Mouse (Mus musculus): ENCODE data around the gene Ndufa9. TPM values are rescaled to one million over a fixed set of nuclear protein-coding genes. Genes with fewer than 3 reads are reported as not detected.

Gene Ndufa9
- total RNA-seq, 2 experiments from 2014 or later: 49.9 to 55.3 TPM

GRCm38 (mm10) chr6:126773873-126774272, 75.1 kb downstream of the Ndufa9 start:
- no peak for ATAC-seq (replicated peaks; ENCODE audit: low FRiP score, poor library complexity, severe bottlenecking)

- ATAC-seq (replicated peaks; ENCODE audit: low FRiP score, poor library complexity, severe bottlenecking): no peak
Observed at GRCm38 (mm10) chr6:126772326-126772725, 76.6 kb downstream of the Ndufa9 start.

Other genes with a start within 250 kb of the Ndufa9 start
- not detected in 2 replicates for gene Kcna1, start 202.8 kb downstream of the Ndufa9 start, total RNA-seq (2015; ENCODE audit: low replicate concordance)
- gene Kcna1, start 202.8 kb downstream of the Ndufa9 start, total RNA-seq (2017; ENCODE audit: low replicate concordance): not detected in 2 replicates
- gene Kcna6, start 108.5 kb downstream of the Ndufa9 start, total RNA-seq (2015; ENCODE audit: low replicate concordance): not detected in 2 replicates
- gene Kcna6, start 108.5 kb downstream of the Ndufa9 start, total RNA-seq (2017; ENCODE audit: low replicate concordance): not detected in 2 replicates
- gene Akap3, start 4.0 kb upstream of the Ndufa9 start, total RNA-seq (2015; ENCODE audit: low replicate concordance): not detected in 2 replicates
- gene Akap3, start 4.0 kb upstream of the Ndufa9 start, total RNA-seq (2017; ENCODE audit: low replicate concordance): not detected in 2 replicates
- not detected in 2 replicates for gene Dyrk4, start 72.7 kb upstream of the Ndufa9 start, total RNA-seq (2015; ENCODE audit: low replicate concordance)
- 0.64 TPM in 1 of 2 replicates, not detected in the other for gene Dyrk4, start 72.7 kb upstream of the Ndufa9 start, total RNA-seq (2017; ENCODE audit: low replicate concordance)
- gene Rad51ap1, start 90.5 kb upstream of the Ndufa9 start, total RNA-seq (2015; ENCODE audit: low replicate concordance): 119 and 132 TPM in 2 replicates
- 314 and 446 TPM in 2 replicates for gene Rad51ap1, start 90.5 kb upstream of the Ndufa9 start, total RNA-seq (2017; ENCODE audit: low replicate concordance)
- gene D6Wsu163e, start 90.8 kb upstream of the Ndufa9 start, total RNA-seq (2015; ENCODE audit: low replicate concordance): 45.7 and 49.7 TPM in 2 replicates
- gene D6Wsu163e, start 90.8 kb upstream of the Ndufa9 start, total RNA-seq (2017; ENCODE audit: low replicate concordance): 32.0 and 32.9 TPM in 2 replicates
- not detected in 2 replicates for gene Fgf6, start 166.4 kb upstream of the Ndufa9 start, total RNA-seq (2015; ENCODE audit: low replicate concordance)
- not detected in 2 replicates for gene Fgf6, start 166.4 kb upstream of the Ndufa9 start, total RNA-seq (2017; ENCODE audit: low replicate concordance)
- not detected in 2 replicates for gene Fgf23, start 223.8 kb upstream of the Ndufa9 start, total RNA-seq (2015; ENCODE audit: low replicate concordance)
- not detected in 2 replicates for gene Fgf23, start 223.8 kb upstream of the Ndufa9 start, total RNA-seq (2017; ENCODE audit: low replicate concordance)

Measured in erythroid progenitor cell, adult 5-6 weeks (primary cell).